Mouse (Mus musculus) forebrain, embryonic 15.5 days (tissue): ENCODE measurements around the gene Prg2. TPM values are rescaled to one million over a fixed set of nuclear protein-coding genes. Genes with fewer than 3 reads are reported as not detected.

Experiments
- ATAC-seq: fragments of 200-750 bp; cut with Nextera tagmentation; replicated peaks from 2 replicates; pipeline ENCODE4 v1.8.0; 2017; ENCODE audit warnings: mild to moderate bottlenecking, moderate TSS enrichment, moderate library complexity
- H3K27ac ChIP-seq: fragments of 300-500 bp; sonication (generic); replicated peaks from 2 replicates; pipeline ENCODE4 v1.5.1; 2015; ENCODE audit warnings: mild to moderate bottlenecking, inconsistent platforms
- H3K27me3 ChIP-seq: fragments of 300-500 bp; sonication (generic); 2 replicates; pipeline ENCODE4 v1.6.1; 2015; ENCODE audit warnings: inconsistent platforms
- H3K36me3 ChIP-seq: fragments of 300-500 bp; sonication (generic); 2 replicates; pipeline ENCODE4 v1.6.1; 2015; ENCODE audit warnings: mild to moderate bottlenecking, inconsistent platforms
- H3K4me1 ChIP-seq: fragments of 300-500 bp; sonication (generic); 2 replicates; pipeline ENCODE4 v1.6.1; 2015; ENCODE audit warnings: inconsistent platforms
- H3K4me2 ChIP-seq: fragments of 300-500 bp; sonication (generic); replicated peaks from 2 replicates; pipeline ENCODE4 v1.6.1; 2015; ENCODE audit warnings: mild to moderate bottlenecking, inconsistent platforms
- H3K4me3 ChIP-seq: fragments of 300-500 bp; sonication (generic); 2 replicates; pipeline ENCODE4 v1.5.1; 2015; ENCODE audit warnings: mild to moderate bottlenecking, inconsistent platforms
- H3K9ac ChIP-seq: fragments of 300-500 bp; sonication (generic); replicated peaks from 2 replicates; pipeline ENCODE4 v1.6.1; 2015; ENCODE audit warnings: mild to moderate bottlenecking, inconsistent platforms
- H3K9me3 ChIP-seq: fragments of 300-500 bp; sonication (generic); 2 replicates; pipeline ENCODE4 v1.6.1; 2016; ENCODE audit warnings: inconsistent platforms
- WGBS: fragments of 180-500 bp; shearing (Covaris S2); methylation state at CpG from one replicate; pipeline ENCODE4 v1.1.7; 2015; ENCODE audit warnings: mixed read lengths; 5-methylcytosine and 5-hydroxymethylcytosine counted together
- polyA plus RNA-seq: library from polyadenylated mRNA; unstranded; fragments of >200 nt; fragmentation: Nextera tagmentation; extraction: Ambion mirVana; gene quantifications from 2 replicates; pipeline ENCODE4 v1.2.1, GENCODE M21; 2015

The Prg2 gene
- polyA plus RNA-seq, 1 experiment from 2014 or later, result not detected

DNA sequence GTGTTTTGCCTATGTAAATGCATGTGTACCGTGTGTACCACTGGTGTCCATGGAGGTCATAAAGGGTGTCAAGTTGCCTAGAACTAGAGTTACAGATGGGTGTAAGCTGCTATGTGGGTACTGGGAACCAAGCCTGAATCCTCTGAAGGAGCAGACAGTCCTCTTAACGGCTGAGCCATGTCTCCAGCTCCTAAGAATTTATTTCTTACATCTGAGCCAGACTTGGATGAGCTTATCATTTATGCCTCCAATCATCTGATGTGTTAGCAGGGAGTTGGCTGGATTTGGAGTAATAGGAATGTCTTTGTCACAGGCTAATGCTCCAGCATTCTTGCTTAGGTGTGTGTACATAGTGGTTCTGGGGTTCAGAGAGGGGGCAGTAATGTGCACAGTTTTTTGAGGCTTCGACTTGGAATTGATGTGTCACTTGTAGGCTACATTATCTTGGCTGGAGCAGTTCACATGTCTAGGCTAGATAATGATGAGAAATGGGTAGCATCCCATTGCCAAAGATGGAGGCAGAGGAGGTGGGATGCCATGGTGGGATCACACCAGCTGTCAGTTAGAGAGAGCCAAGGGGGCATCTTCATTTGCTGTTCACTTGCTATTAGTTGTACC, 33.0 kb upstream of the Prg2 start:
- Histone ChIP-seq H3K9me3 (no peaks in the 10 kb centered on the region), H3K9ac (no peak overlapping the region), H3K36me3 (no peaks in the 10 kb centered on the region), H3K4me3 (no peak overlapping the region), H3K4me1 (peaks cover 4% of the 10 kb centered on the region; the same call in 1 of the 2 replicates), H3K4me2 (no peak overlapping the region), H3K27me3 (no peaks in the 10 kb centered on the region), H3K27ac (peak overlapping the region; percentile 13)
- ATAC-seq, result peak; percentile 41
- WGBS, result 75% methylated on average over 3 of the region's 3 CpGs

DNA sequence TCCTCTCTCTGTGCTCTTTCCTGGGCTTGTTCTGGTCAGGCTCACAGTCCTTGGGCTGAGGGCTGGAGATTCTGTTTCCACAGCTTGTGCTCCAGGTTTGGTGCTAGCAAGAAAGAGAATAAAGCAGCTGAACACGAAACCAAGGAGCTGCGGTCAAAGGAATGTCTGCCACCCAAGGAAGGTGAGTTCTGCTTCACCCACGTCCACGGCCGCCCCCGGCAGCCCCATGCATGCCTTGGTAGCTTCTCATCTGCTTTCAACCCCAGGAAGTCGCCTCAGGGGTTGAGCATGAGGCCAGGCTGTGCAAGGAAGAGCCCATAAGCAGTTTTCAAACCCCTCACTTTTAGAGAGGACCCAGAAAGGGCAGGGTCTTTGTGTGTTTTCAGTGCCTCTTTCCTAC, 32.0 kb upstream of the Prg2 start:
- no peaks in the 10 kb centered on the region for H3K36me3 ChIP-seq
- no peak overlapping the region for H3K9ac ChIP-seq
- H3K4me3 ChIP-seq, result no peak overlapping the region
- no peaks in the 10 kb centered on the region for H3K9me3 ChIP-seq
- no peak for ATAC-seq
- no peaks in the 10 kb centered on the region for H3K27me3 ChIP-seq
- peak overlapping the region; percentile 34; the same call in 1 of the 2 replicates for H3K27ac ChIP-seq
- no peak overlapping the region for H3K4me2 ChIP-seq
- WGBS, result 92% methylated on average over 7 of the region's 7 CpGs
- peaks cover 4% of the 10 kb centered on the region; the same call in 1 of the 2 replicates for H3K4me1 ChIP-seq

- H3K36me3 ChIP-seq, result no peaks in the 10 kb centered on the region
- H3K4me1 ChIP-seq, result peaks cover 4% of the 10 kb centered on the region; the same call in 1 of the 2 replicates
- WGBS, result 85% methylated on average over 2 of the region's 2 CpGs
- no peak for ATAC-seq
- H3K4me3 ChIP-seq, result no peak overlapping the region
- H3K27me3 ChIP-seq, result no peaks in the 10 kb centered on the region
- H3K4me2 ChIP-seq, result no peak overlapping the region
- H3K9ac ChIP-seq, result no peak overlapping the region
- no peaks in the 10 kb centered on the region for H3K9me3 ChIP-seq
- H3K27ac ChIP-seq, result peak overlapping the region; percentile 34; the same call in 1 of the 2 replicates
Measured at GRCm38 (mm10) chr2:84948721-84949120, 31.5 kb upstream of the Prg2 start.

GRCm38 (mm10) chr2:84951027-84951426, 29.2 kb upstream of the Prg2 start:
- Histone ChIP-seq H3K9me3 (no peaks in the 10 kb centered on the region), H3K36me3 (no peaks in the 10 kb centered on the region), H3K27ac (no peak overlapping the region), H3K4me3 (no peak overlapping the region), H3K9ac (no peak overlapping the region), H3K4me2 (no peak overlapping the region), H3K27me3 (no peaks in the 10 kb centered on the region), H3K4me1 (peaks cover 4% of the 10 kb centered on the region; the same call in 1 of the 2 replicates)
- ATAC-seq, result no peak
- WGBS, result 94% methylated on average over 8 of the region's 8 CpGs

DNA sequence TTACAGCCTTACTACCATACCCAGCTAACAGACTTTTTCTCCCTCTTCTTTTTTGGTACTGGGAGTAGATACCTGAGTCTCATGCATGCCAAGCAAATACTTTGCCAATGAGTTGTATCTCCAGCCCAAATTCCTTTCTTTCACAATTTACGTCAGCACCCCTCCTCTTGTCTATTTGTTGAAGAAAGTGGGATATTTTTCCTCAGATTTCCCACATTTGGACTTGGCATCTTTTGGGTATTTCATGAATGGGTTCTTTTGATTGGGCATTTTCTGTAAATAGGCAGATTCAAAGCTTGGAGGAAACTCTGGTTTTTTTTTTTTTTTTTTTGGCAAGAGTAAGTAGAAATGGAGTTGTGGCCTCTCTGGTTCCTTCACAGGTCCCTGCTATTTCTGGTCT, 28.0 kb upstream of the Prg2 start:
- 74% methylated on average over 1 of the region's 1 CpGs for WGBS
- Histone ChIP-seq H3K4me3 (no peak overlapping the region), H3K27me3 (no peaks in the 10 kb centered on the region), H3K4me1 (peaks cover 4% of the 10 kb centered on the region; the same call in 1 of the 2 replicates), H3K9ac (no peak overlapping the region), H3K27ac (no peak overlapping the region), H3K4me2 (no peak overlapping the region), H3K9me3 (no peaks in the 10 kb centered on the region), H3K36me3 (no peaks in the 10 kb centered on the region)
- no peak for ATAC-seq

GRCm38 (mm10) chr2:84952693-84953092, 27.6 kb upstream of the Prg2 start:
- no peak overlapping the region for H3K9ac ChIP-seq
- H3K4me3 ChIP-seq, result no peak overlapping the region
- H3K9me3 ChIP-seq, result no peaks in the 10 kb centered on the region
- H3K4me1 ChIP-seq, result peaks cover 4% of the 10 kb centered on the region; the same call in 1 of the 2 replicates
- no peak for ATAC-seq
- WGBS, result 87% methylated on average over 4 of the region's 4 CpGs
- H3K4me2 ChIP-seq, result no peak overlapping the region
- H3K27ac ChIP-seq, result no peak overlapping the region
- H3K36me3 ChIP-seq, result no peaks in the 10 kb centered on the region
- H3K27me3 ChIP-seq, result no peaks in the 10 kb centered on the region

GRCm38 (mm10) chr2:84955435-84955834, 24.8 kb upstream of the Prg2 start:
- 88% methylated on average over 9 of the region's 9 CpGs for WGBS
- Histone ChIP-seq H3K4me1 (no peaks in the 10 kb centered on the region), H3K4me2 (no peak overlapping the region), H3K9ac (no peak overlapping the region), H3K4me3 (no peak overlapping the region), H3K27me3 (no peaks in the 10 kb centered on the region), H3K27ac (no peak overlapping the region), H3K9me3 (no peaks in the 10 kb centered on the region), H3K36me3 (no peaks in the 10 kb centered on the region)
- ATAC-seq, result no peak

- Histone ChIP-seq H3K27me3 (no peaks in the 10 kb centered on the region), H3K9me3 (no peaks in the 10 kb centered on the region), H3K4me3 (no peak overlapping the region), H3K36me3 (no peaks in the 10 kb centered on the region), H3K4me1 (no peaks in the 10 kb centered on the region), H3K4me2 (no peak overlapping the region), H3K9ac (no peak overlapping the region), H3K27ac (no peak overlapping the region)
- 65% methylated on average over 5 of the region's 5 CpGs for WGBS
- ATAC-seq, result no peak
Measured at GRCm38 (mm10) chr2:84956274-84956673, 24.0 kb upstream of the Prg2 start.

- Histone ChIP-seq H3K4me2 (no peak overlapping the region), H3K36me3 (no peaks in the 10 kb centered on the region), H3K4me1 (no peaks in the 10 kb centered on the region), H3K4me3 (no peak overlapping the region), H3K27ac (no peak overlapping the region), H3K9ac (no peak overlapping the region), H3K27me3 (no peaks in the 10 kb centered on the region), H3K9me3 (no peaks in the 10 kb centered on the region)
- no peak for ATAC-seq
- WGBS, result 95% methylated on average over 11 of the region's 11 CpGs
Measured at GRCm38 (mm10) chr2:84958588-84959264, 21.5 kb upstream of the Prg2 start.

DNA sequence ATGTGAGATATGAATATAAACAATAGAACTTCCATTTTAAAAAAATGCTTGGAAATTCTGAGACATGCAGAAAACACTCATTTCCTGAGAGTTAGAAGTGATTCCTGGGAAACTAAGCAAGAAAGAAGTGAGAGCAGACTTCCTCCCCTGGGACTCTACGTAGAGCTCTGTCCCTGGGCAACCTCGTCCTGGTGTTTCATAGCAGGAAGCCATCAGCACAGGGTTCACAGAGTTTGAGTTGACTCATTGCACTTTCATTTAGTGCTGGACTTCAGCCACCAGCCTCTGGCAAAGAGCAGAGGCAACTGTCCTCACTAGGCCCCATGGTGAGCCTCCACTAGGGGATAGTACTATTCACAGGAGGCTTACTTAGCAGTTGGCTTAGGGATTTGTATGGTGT, 19.0 kb upstream of the Prg2 start:
- no peaks in the 10 kb centered on the region for H3K27me3 ChIP-seq
- no peaks in the 10 kb centered on the region for H3K36me3 ChIP-seq
- no peak overlapping the region for H3K27ac ChIP-seq
- H3K4me1 ChIP-seq, result no peaks in the 10 kb centered on the region
- no peak for ATAC-seq
- WGBS, result 86% methylated on average over 2 of the region's 2 CpGs
- no peak overlapping the region for H3K4me2 ChIP-seq
- H3K9me3 ChIP-seq, result no peaks in the 10 kb centered on the region
- no peak overlapping the region for H3K4me3 ChIP-seq
- no peak overlapping the region for H3K9ac ChIP-seq

- no peak for ATAC-seq
- 60% methylated on average over 3 of the region's 3 CpGs for WGBS
Measured at GRCm38 (mm10) chr2:84961901-84962300, 18.4 kb upstream of the Prg2 start.

GRCm38 (mm10) chr2:84962906-84963507, 17.3 kb upstream of the Prg2 start:
- ATAC-seq, result no peak
- no peaks in the 10 kb centered on the region for H3K4me1 ChIP-seq

More at GRCm38 (mm10) chr2:84961901-84962300, 18.4 kb upstream of the Prg2 start:
- no peak overlapping the region for H3K4me2 ChIP-seq
- no peaks in the 10 kb centered on the region for H3K36me3 ChIP-seq
- H3K27ac ChIP-seq, result no peak overlapping the region
- H3K4me3 ChIP-seq, result no peak overlapping the region
- H3K27me3 ChIP-seq, result no peaks in the 10 kb centered on the region
- H3K4me1 ChIP-seq, result no peaks in the 10 kb centered on the region
- H3K9ac ChIP-seq, result no peak overlapping the region
- H3K9me3 ChIP-seq, result no peaks in the 10 kb centered on the region

More at GRCm38 (mm10) chr2:84962906-84963507, 17.3 kb upstream of the Prg2 start:
- Histone ChIP-seq H3K4me3 (no peak overlapping the region), H3K4me2 (no peak overlapping the region), H3K9me3 (no peaks in the 10 kb centered on the region), H3K27me3 (no peaks in the 10 kb centered on the region), H3K27ac (no peak overlapping the region), H3K36me3 (no peaks in the 10 kb centered on the region), H3K9ac (no peak overlapping the region)
- WGBS, result 38% methylated on average over 6 of the region's 6 CpGs
